Mouse (Mus musculus) Muller cell, postnatal 12 days (primary cell): Measurements from ENCODE around the gene Nrxn2.

Experiments used
- DNase-seq: peaks from one replicate; pipeline ENCODE4 v3.0.0-alpha.2; 2015; ENCODE audit errors: inconsistent ontology term

Gene Nrxn2

DNA sequence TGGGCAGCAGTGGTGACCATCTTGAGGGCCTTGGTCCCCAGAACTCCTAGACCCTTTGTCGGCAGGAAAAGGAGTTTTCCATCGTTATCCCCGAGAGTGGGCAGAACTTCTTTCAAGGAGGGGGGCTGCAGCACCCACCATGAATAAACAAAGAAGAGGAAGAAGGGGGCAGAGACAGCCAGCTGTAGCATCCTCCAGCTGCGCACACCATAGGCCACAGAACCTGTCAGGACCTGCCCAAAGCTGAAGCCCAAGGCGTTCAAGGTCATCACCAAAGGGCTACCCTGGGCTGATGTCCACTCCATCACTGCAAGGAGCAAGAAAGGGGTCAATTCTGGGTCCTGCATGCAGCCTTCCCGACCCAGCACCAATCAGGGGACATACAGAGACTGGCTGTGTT is 121.7 kb downstream of the Nrxn2 start:
- no peak for DNase-seq

DNA sequence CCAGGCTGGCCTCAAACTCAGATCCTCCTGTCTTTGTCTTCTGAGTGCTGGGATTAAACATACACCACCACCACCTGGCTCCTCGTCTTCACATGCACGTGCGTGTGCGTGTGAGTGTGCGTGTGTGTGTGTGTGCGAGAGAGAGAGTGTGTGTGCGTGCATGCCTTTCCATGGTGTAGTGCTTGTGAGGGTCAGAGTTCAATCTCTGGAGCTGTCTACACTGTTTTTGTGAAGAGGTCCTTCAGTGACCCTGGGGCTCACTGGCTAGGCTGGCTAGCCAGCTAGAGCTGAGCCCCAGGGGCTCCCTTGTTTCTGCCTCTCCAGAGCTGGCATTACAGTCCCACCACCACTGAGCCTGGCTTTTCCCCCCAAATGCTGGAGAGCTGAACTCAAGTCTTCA is 123.0 kb downstream of the Nrxn2 start:
- DNase-seq = no peak

DNA sequence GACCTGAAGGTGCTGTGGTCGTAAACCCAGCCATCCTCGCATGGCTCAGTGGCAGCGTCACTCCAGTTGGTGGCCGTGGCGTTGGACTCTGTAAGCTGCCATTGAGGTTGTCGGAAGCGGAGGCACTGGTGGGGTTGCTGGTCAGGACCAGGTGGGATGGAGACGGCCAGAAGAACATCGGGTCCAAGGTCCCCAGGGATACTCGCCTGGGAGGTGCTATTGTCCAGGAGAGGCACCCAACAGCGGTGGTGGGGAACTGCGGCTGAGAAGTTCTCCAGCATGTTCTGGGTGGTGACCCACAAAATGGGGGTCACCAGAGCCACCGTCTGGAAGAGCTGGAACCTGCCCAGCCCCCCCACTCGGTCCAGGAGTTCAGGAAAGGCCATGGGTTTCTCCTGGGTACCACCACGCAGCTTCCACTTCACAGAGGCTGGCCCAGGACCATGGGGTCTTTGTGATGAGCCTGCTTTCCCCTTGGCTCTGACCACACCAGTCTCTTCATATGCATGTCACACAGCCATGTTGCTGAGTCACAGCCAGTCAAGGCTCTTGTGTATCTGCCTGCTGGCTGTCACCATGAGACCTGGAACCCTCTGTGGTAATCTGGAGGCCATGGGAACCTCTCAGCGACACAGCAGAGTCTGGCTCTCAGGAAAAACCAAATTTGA is 124.0 kb downstream of the Nrxn2 start, which contains the start of gene Slc22a12:
TSS of gene Slc22a12 (minus strand) at position 666 of the 668 bp plus-strand sequence.
- no peak for DNase-seq

DNA sequence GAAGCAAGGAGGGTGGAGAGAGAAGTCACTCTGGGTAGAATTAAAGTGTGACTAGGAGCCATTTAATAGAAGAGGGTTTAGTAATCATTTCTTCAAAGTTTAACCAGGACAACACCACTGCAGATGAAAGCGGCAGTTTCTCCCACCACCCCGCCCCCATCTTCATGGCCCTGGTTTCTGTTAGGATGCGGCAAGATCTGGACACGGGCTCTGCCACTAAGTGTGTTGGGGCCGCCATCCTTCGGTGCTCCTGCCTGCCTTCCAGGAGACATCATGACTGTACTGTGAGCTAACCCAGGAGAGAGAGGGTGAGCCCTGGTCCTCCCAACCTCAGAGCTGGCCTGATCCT is 124.5 kb downstream of the Nrxn2 start:
- no peak for DNase-seq

DNA sequence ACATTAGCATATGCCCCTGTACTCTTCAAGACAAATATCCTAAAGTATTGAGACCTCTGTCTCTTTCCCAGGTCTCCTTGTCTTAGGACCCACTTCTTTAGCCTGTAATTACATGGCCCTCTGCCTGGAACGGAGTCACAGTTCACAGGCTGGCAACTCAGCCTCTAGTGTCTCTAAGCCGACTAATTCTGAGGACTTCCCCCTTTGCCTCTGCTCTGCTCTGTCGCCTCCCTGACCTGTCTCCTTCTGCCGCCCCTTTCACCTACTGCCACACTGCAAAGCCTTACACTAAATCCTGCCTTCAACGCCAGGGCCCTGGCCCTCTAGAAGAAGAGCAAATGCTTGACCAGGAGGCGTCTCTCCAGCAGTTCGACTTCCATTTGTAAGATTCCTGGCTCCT is 125.0 kb downstream of the Nrxn2 start:
- no peak for DNase-seq

DNA sequence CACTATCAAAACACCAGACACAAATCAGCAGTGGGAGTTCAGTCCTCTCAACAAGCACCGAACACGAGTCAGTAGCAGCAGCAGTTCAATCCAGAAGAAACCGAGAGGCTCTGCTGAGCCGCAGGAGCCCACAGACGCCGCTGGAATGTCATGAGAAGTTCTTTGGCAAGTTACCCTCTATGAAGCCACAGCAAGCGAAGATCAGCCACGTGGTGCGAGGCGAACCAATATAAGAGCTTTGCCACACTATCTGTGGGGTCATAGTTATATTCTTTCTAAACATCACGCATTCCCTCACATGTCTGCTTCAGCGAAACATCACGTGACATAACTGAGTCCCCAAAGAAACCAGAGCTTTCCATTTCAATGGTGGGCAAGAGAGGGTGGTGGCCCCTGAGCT is 126.2 kb downstream of the Nrxn2 start:
- no peak for DNase-seq

DNA sequence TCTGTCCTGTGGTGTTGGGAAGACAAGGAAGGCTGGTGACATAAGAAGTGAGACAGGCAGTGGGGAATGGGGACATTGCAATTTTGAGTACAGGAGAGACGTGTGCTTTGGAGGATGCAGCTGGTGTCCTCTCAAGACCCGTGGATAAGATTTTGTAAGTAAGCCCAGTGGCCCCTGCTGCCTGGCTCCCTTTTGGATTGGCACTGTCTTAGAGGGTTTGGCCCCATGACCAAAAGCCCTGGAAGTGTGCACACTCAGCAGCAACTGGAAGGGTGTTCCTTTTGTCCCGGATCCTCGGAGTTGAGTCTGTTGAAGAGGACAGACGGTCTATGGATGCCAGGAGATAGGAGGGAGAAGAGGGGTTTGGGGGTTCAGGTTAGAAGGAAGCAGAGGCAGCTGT is 127.0 kb downstream of the Nrxn2 start:
- DNase-seq = no peak

DNA sequence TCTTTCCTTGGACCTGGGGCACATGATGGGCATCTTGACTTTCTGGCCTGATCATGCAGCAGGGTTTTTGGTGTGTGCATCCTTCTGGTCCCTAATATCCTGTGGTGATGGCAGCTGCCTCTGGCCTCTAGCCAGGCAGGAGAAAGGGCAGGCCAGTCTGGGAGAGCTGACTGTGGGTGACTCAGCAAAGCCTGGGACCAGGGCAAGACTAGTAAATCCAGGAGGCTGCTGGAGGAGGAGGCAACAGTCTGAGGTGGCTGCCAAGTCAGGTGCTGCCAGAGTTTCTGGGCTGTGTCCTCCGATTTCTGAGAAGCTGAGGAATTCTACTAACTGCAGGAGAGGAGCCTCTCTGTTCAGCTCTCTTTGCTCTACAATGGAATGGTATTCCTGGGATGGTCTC is 127.6 kb downstream of the Nrxn2 start:
- DNase-seq = peak; percentile 57

DNA sequence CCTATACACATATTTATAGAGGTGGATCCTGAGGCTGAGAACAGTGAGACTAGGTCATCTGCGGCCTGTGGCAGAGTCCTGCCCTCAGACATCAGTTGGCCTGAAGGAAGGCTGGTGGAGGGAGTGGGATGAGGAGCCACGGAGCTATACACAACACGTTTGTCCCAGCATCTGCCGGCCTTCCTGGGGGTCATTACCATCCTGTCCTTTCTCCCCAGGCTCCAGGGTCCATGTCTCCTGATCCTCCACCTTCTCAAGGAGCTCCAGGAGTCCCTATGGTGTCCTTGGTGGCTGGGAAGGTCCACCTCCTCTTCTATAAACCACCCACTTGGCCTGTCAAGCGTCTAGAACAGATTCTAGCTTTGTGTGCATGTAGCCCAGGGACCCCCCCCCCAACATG is 129.3 kb downstream of the Nrxn2 start:
- no peak for DNase-seq

DNA sequence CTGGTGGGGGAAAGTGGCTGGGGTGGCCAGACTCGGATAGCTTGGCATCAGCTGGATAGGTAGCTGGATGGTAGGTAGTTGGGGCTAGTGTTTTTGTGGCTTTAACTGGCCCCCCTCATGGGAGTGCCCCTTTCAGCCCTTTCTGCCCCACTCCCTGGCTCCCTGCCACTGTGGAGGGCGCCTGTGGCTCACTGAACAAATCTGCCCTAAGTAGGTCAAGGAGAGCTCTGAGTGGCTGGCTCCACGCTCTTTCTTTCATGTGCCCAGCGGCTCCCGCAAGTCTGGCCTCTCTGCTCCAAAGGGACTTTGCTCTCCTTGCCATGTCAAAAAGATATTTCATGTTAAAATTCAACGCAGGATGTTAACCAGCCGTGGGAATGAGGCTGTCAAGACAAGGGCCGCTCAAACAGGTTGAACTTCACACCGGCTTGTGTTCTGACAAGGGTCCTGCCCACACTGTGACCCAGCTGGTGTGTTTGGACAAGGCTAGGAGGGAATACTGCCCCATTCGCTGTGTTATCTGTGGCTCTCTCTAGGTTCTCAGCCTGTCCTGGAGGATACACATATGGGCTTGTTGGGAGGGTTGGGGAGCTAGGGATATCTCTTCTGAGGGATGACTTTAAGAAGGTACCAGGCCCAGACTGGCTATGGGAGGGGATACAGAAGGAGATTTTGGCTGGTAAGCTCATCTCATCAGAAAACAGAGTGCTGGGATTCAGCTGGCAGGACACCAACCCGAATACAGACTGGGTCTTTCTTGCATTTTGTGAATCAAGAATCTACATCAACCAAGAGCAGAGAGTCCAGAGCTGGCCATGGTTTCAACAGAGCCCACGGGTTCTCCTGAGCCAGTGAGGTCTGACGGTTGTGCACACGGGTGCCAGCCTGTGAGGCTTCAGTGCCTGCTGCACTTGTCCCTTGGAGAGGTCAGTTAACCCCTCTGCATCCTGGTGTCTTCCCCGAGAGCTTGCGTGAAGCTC is 130.2 kb downstream of the Nrxn2 start:
- DNase-seq = no peak

DNA sequence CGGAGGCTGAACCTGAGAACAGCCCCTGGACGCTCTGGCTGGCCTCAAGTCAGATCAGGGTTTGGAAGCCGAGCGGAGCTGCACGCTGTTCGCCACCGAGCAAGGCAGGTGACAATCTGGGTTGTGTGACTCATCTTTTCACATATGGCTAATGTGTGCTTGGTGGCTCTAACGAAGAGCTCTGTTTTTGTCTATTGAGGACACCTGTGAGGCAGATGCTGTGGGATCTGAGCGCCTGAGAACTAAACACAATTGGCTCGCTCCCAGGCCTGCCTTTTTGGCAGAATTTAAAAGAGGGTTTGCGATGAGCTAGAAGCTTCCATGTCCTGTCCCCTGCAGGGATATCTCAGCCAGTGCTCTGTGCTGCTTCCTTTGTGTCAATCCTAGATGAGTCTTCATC is 131.0 kb downstream of the Nrxn2 start:
- no peak for DNase-seq

DNA sequence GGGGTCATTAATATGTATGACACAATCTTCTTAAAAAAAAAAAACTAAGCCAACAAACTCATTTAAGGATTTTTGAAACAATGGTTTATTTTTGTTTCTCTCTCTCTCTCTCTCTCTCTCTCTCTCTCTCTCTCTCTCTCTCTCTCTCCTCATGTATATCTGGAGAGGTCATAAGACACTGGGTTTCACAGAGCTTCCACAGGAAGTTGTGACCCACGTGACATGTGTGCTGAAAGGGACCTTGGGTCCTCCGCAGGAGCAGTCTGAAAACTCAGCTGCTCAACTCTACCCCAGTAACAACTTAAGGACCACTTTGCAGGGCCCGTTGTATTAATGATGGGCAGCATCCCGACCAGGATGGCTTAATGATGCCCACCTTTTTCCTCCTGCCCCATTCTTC is 132.7 kb downstream of the Nrxn2 start:
- no peak for DNase-seq

DNA sequence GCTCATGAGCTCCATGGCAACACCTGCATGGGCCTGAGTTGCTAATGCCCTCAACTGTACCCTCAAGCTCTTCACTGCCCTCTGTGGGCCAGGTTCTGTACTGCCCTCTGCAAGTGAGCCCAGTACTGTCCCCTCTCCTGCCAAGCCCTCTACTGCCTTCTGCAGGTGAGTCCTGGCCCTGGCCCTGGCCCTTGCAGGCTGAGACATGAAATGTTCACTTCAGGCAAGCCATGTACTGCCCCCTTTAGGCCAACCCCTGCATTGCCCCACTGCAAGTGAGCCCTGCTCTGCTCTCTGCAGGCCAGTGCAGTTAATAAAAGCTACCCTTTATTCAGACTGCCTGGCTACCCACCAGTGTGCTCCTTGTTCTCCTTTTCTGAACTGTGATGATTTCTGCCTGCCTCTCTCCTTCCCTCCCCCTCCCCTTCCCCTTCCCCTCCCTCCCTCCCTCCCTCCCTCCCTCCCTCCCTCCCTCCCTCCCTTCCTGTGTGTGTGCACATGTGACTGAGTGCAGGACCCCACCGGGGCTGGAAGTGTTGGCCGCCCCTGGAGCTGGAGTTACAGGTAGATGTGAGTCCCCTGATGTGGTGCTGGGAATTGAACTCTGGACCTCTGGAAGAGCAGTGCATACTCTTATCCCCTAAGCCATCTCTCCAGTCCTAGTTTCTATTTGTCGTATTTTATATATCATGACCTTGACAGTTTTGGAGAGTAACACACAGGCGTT is 133.9 kb downstream of the Nrxn2 start:
- DNase-seq = no peak

DNA sequence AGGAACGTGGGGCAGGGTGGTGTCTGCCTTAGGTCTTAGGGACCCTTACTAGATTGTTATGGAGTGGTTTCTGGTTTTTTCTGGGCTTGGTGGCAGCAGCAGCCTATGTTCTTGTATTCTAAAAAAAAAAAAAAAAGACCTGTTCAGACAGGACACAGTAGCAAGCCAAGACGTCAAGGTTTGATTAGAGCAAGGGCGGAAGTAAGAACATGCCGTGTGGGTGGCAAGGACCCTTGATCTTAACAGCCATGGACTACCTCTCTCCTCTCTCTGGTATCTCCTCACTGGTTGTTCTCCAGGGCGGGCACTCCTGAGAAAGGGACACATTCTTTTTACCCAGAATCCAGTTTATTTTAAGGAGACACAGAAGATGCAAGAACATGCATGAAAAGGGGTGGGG is 134.6 kb downstream of the Nrxn2 start:
- no peak for DNase-seq

DNA sequence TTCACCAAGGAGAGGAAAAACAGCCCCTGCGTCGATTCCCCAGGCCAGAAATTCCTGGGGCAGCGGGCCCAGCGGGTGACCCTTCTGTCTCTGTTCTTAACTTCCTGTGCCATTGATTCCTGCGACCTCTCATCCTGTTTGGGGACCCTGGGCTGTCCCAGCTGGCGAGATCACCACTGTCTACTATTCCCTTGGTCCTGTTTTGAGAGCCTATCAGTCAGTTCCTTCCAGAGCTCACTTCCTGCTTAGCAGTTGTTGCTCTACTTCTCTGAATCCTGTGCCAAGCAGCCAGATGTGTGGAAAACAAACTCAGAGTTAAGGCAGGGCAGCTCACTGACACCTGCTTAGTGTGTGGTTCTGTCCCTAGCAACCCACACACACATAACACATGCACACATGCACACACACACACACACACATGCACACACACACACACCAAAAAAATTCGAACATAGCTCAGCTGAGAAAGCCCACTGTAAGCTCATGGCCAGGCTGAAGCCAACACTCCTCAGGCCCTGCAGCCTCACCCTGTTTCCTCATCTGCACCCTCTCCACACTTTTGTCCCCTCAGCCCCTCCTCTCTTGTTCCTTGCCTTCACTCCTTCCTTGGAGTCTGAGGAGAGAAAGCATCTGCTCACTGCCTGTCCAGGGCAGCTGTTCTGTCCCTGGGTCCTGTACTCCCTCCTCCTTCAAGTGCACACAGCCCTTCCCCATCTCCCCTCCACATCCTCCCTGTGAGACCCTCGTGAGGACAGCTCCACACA is 135.5 kb downstream of the Nrxn2 start:
- DNase-seq = no peak

DNA sequence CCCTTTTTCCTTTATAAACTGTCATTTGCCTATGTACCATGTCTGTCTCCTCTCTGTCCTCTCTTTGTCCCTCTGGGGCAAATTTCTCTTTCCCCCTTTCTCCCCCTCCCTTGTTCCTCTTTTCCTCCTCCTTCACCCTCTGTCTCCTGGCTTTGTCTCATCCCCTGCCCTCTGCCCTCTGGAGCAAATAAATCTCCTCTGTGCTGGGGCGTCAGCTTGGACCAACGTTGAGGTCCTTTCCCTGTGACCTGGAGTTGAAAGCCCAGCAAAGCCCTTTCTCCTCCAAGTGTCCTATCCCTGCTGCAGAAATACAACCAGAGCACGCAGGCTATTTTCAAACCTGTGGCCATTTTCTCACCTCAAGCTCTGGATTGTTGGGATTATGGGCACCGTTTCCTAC is 141.0 kb downstream of the Nrxn2 start:
- no peak for DNase-seq

DNA sequence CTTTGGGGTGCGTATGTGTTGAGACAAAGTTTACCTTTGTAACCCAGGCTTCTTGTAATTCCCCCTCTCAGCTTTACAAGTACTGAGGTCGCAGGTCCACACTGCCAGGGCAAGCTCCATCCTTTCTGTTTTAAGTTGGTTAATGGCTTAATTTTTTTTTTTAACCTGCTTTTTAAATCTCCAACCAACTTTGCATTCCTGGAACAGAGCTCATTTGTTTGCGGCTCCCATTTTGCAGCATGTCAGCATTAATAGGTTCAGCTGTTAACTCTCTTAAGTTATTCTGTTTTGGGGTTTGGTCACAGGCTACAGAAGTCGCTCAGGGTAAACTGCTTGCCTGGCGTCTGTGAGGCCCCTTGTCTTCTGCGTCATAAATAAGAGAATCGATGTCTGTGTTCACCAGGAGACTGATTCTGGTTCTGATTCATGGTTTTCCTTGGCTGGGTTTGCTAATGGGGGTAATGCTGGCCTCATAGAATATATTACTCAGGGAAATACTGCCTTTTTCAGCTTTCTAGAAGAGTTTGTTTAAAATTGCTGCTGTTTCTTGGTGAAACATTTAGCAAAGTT is 141.8 kb downstream of the Nrxn2 start:
- DNase-seq = no peak

DNA sequence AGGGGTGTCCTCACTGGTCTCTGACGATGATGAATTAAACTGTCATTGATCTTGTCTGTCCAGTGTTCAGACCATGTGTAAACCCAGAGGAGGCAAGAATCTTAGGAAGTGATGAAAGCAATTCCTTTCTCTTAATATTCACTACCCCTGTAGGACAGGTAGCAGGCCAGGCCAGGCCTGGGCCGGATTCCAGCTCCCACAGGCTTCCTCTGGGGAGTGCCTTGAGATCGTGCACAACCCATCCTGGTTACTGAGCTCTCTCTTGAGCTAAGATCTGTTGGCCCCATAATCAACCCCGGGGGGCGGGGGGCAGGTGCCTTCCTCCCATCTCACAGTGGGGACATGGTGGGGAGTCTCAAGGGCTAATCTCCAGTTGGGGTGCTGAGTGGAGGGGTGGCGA is 146.6 kb downstream of the Nrxn2 start:
- DNase-seq = no peak

DNA sequence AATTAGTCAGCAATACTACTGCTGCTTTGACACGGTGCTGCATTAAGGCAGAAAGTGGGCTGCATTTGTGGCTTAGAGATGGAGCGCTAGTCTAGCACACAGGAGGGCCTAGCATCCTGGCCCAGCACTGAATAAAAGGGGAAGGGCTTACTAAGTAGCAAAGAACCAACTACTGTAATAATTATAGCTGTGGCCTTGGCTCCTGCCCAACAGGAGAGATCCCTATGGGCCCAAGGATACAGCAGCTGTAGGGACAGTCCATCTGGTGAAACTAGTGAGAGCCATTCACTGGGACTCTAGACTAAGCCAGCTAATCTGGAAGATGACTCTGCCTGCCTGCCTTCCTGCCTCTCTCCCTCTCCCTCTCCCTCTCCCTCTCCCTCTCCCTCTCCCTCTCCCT is 147.9 kb downstream of the Nrxn2 start:
- DNase-seq = no peak

DNA sequence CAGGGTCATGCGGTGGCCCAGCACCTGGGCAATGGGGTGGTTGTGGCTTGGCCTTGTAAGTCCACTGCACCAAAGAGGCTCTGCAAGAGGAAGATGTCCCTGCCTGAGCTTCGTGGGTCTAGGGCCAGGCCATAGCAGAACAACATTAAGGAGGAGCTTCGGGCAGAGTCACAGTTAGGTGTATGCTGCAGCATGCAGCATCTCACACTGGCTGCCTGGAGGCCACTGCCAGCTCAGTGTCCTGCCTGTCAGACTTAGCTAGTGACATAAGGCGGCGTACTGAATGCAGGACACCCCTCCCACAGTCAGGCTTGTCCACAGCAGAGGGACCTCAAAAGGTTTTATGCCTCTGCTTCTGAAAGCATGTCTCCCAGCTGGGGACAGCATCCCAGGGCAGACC is 150.5 kb downstream of the Nrxn2 start:
- no peak for DNase-seq

DNA sequence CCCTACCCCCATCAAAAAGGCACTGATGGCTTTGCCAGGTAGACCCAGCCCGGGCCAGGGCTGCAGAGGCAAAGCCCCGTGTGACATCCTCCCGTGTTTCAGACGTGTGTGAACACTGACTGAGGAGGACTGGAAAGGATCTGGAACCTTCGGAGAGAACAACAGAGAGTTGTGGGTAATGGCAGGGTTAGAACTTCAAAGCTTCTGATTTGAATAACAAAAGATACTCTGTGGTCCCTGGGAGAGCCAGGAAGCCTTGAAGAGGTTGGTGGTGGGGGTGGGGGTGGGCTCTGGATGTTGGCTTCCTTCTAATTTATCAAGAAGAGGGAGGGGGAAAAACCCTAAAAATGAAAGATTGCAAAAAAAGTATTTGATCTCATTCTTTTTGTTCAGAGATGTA is 151.0 kb downstream of the Nrxn2 start:
- no peak for DNase-seq
